Mouse (Mus musculus) neural tube, embryonic 13.5 days (tissue): ENCODE data around the gene Gm14419. TPM values are rescaled to one million over a fixed set of nuclear protein-coding genes. Genes with fewer than 3 reads are reported as not detected.
"Not testable (repeated sequence)": the region's sequence is repeated elsewhere in the genome, so short reads cannot be mapped to it uniquely, and the experiment has no call there.

ENCODE experiments used
- ATAC-seq: fragments of 200-750 bp; cut with Nextera tagmentation; 2 replicates; pipeline ENCODE4 v1.8.0; 2017; ENCODE audit warnings: low read depth, mild to moderate bottlenecking, moderate TSS enrichment, moderate library complexity
- H3K27ac ChIP-seq: fragments of 300-500 bp; sonication (generic); replicated peaks from 2 replicates; pipeline ENCODE4 v1.5.1; 2015; ENCODE audit warnings: moderate library complexity, mild to moderate bottlenecking, inconsistent platforms
- H3K27me3 ChIP-seq: fragments of 300-500 bp; sonication (generic); 2 replicates; pipeline ENCODE4 v1.6.1; 2015; ENCODE audit warnings: mild to moderate bottlenecking, inconsistent platforms
- H3K36me3 ChIP-seq: fragments of 300-500 bp; sonication (generic); 2 replicates; pipeline ENCODE4 v1.6.1; 2015; ENCODE audit warnings: mild to moderate bottlenecking, inconsistent platforms
- H3K4me1 ChIP-seq: fragments of 300-500 bp; sonication (generic); replicated peaks from 2 replicates; pipeline ENCODE4 v1.6.1; 2015; ENCODE audit warnings: inconsistent platforms
- H3K4me2 ChIP-seq: fragments of 300-500 bp; sonication (generic); 2 replicates; pipeline ENCODE4 v1.6.1; 2015; ENCODE audit warnings: inconsistent platforms, mild to moderate bottlenecking, moderate library complexity
- H3K4me3 ChIP-seq: fragments of 300-500 bp; sonication (generic); 2 replicates; pipeline ENCODE4 v1.5.1; 2015; ENCODE audit warnings: mild to moderate bottlenecking, inconsistent platforms
- H3K9ac ChIP-seq: fragments of 300-500 bp; sonication (generic); 2 replicates; pipeline ENCODE4 v1.6.1; 2015; ENCODE audit warnings: moderate library complexity, mild to moderate bottlenecking, inconsistent platforms
- H3K9me3 ChIP-seq: fragments of 300-500 bp; sonication (generic); 2 replicates; pipeline ENCODE4 v1.6.1; 2016; ENCODE audit warnings: inconsistent platforms
- WGBS: fragments of 180-500 bp; shearing (Covaris S2); methylation state at CpG from one replicate; pipeline ENCODE4 v1.1.7; 2015; 5-methylcytosine and 5-hydroxymethylcytosine counted together
- polyA plus RNA-seq: library from polyadenylated mRNA; unstranded; fragments of >200 nt; fragmentation: Nextera tagmentation; extraction: Ambion mirVana; gene quantifications from 2 replicates; pipeline ENCODE4 v1.2.1, GENCODE M21; 2015

The Gm14419 gene
- polyA plus RNA-seq: 8.8 and 9.1 TPM in 2 replicates

- H3K9ac ChIP-seq, H3K4me1 ChIP-seq, ATAC-seq, H3K27me3 ChIP-seq, H3K36me3 ChIP-seq, H3K4me3 ChIP-seq, H3K4me2 ChIP-seq, H3K9me3 ChIP-seq, H3K27ac ChIP-seq: not testable (repeated sequence)
- no CpG with 5 or more reads among the region's 6 CpGs for WGBS
Observed at GRCm38 (mm10) chr2:177000656-177001055, at the start of gene Gm14419. Gm14419 (plus strand) TSS chr2:177000956.

Other genes with a start within 250 kb of the Gm14419 start
- gene Gm14295, start 202.3 kb upstream of the Gm14419 start, polyA plus RNA-seq: 11.1 and 12.4 TPM in 2 replicates
- not detected in 2 replicates for gene Gm14408, start 169.8 kb upstream of the Gm14419 start, polyA plus RNA-seq
- gene Gm14296, start 73.1 kb upstream of the Gm14419 start, polyA plus RNA-seq: 8.8 and 9.7 TPM in 2 replicates
- not detected in 2 replicates for gene Gm14401, start 73.4 kb downstream of the Gm14419 start, polyA plus RNA-seq
- 26.8 and 41.3 TPM in 2 replicates for gene Gm14410, start 205.5 kb downstream of the Gm14419 start, polyA plus RNA-seq